Mouse (Mus musculus) limb, embryonic 15.5 days (tissue): ENCODE data around the gene Sh3pxd2b. TPM values are rescaled to one million over a fixed set of nuclear protein-coding genes. Genes with fewer than 3 reads are reported as not detected.

Experiments
- ATAC-seq: fragments of 200-750 bp; cut with Nextera tagmentation; 2 replicates; pipeline ENCODE4 v1.8.0; 2017; ENCODE audit warnings: low read depth, moderate TSS enrichment; ENCODE audit not compliant: insufficient number of reproducible peaks, low FRiP score, low TSS enrichment
- H3K27ac ChIP-seq: fragments of 300-500 bp; sonication (generic); 2 replicates; pipeline ENCODE4 v1.5.1; 2015; ENCODE audit warnings: moderate library complexity, mild to moderate bottlenecking, inconsistent platforms
- H3K27me3 ChIP-seq: fragments of 300-500 bp; sonication (generic); 2 replicates; pipeline ENCODE4 v1.6.1; 2015; ENCODE audit warnings: inconsistent platforms
- H3K36me3 ChIP-seq: fragments of 300-500 bp; sonication (generic); 2 replicates; pipeline ENCODE4 v1.6.1; 2015; ENCODE audit warnings: inconsistent platforms
- H3K4me1 ChIP-seq: fragments of 300-500 bp; sonication (generic); 2 replicates; pipeline ENCODE4 v1.6.1; 2015; ENCODE audit warnings: inconsistent platforms
- H3K4me2 ChIP-seq: fragments of 300-500 bp; sonication (generic); 2 replicates; pipeline ENCODE4 v1.6.1; 2015; ENCODE audit warnings: mild to moderate bottlenecking, inconsistent platforms
- H3K4me3 ChIP-seq: fragments of 300-500 bp; sonication (generic); 2 replicates; pipeline ENCODE4 v1.5.1; 2015; ENCODE audit warnings: mild to moderate bottlenecking, inconsistent platforms
- H3K9ac ChIP-seq: fragments of 300-500 bp; sonication (generic); 2 replicates; pipeline ENCODE4 v1.6.1; 2015; ENCODE audit warnings: inconsistent platforms
- H3K9me3 ChIP-seq: fragments of 300-500 bp; sonication (generic); 2 replicates; pipeline ENCODE4 v1.6.1; 2016; ENCODE audit warnings: inconsistent platforms
- WGBS: fragments of 180-500 bp; shearing (Covaris S2); methylation state at CpG from one replicate; pipeline ENCODE4 v1.1.7; 2015; 5-methylcytosine and 5-hydroxymethylcytosine counted together
- polyA plus RNA-seq: library from polyadenylated mRNA; unstranded; fragments of >200 nt; fragmentation: Nextera tagmentation; extraction: Ambion mirVana; gene quantifications from 2 replicates; pipeline ENCODE4 v1.2.1, GENCODE M21; 2015

The Sh3pxd2b gene
- polyA plus RNA-seq, 1 experiment from 2014 or later = 28.6 TPM

DNA sequence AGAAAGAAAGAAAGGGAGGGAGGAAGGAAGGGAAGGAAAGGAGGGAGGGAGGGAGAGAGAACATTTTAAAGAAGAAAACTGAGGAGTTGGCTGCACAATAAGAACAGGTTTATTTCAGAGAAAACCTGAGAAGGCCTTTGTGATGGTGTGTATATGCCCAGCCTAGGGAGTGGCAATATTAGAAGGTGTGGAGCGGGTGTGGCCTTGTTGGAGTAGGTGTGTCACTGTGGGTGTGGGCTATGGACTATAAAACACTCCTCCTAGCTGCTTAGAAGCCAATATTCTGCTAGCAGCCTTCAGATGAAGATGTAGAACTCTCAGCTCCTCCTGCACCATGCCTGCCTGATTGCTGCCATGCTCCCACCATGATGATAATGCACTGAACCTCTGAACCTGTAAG lies 4.3 kb upstream of the Sh3pxd2b start:
- peaks cover 19% of the 10 kb centered on the region for H3K4me1 ChIP-seq
- H3K4me2 ChIP-seq = no peak overlapping the region
- no peaks in the 10 kb centered on the region for H3K27me3 ChIP-seq
- no peaks in the 10 kb centered on the region for H3K9me3 ChIP-seq
- 90% methylated on average over 1 of the region's 1 CpGs for WGBS
- no peak overlapping the region for H3K4me3 ChIP-seq
- no peak overlapping the region for H3K27ac ChIP-seq
- H3K36me3 ChIP-seq = no peaks in the 10 kb centered on the region
- H3K9ac ChIP-seq = no peak overlapping the region
- no peak for ATAC-seq

DNA sequence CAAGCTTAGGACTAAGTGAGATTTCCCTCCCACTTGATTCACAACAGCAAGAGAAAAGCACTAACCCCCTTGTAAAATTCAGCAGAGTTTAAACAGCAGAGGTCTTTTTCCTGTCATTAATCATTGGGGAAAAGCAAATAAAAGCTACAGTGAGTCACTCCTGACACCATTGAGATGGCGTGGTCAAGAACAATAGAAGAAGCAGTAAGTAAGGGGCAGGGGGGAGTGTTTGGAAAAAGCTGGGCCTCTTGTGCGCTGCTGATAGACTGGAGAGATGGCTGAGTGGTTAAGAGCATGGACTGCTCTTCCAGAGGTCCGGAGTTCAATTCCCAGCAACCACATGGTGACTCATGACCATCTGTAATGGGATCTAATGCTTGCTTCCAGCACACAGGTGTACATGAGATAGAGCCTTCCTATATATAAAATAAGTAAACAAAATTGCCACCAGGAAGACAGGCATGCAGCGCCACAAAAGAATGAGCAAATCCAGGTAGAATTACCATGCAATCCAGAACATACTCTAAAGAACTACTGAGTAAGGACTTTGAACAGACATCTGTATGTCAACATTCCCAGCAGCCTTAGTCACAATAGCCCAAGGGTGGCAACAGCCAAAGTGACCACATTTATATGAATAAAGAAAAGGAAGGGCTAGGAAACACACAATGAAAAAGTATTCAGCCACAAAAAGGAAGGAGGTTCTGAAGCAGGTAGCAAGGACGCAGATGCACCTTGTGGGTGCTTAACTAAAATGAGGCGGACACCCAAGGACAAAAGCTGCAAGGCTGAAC lies 1.9 kb upstream of the Sh3pxd2b start:
- no peak overlapping the region for H3K9ac ChIP-seq
- H3K4me3 ChIP-seq = no peak overlapping the region
- peaks cover 32% of the 10 kb centered on the region for H3K4me1 ChIP-seq
- H3K27ac ChIP-seq = no peak overlapping the region
- no peaks in the 10 kb centered on the region for H3K9me3 ChIP-seq
- H3K27me3 ChIP-seq = no peaks in the 10 kb centered on the region
- no peak for ATAC-seq
- no peak overlapping the region for H3K4me2 ChIP-seq
- peaks cover 4% of the 10 kb centered on the region for H3K36me3 ChIP-seq
- 75% methylated on average over 6 of the region's 6 CpGs for WGBS

- H3K27me3 ChIP-seq = no peaks in the 10 kb centered on the region
- ATAC-seq = peak; percentile 46; the same call in 1 of the 2 replicates
- peak overlapping the region; percentile 88 for H3K9ac ChIP-seq
- H3K4me1 ChIP-seq = peaks cover 31% of the 10 kb centered on the region
- WGBS = 6% methylated on average over 10 of the region's 10 CpGs
- H3K36me3 ChIP-seq = peaks cover 18% of the 10 kb centered on the region
- no peaks in the 10 kb centered on the region for H3K9me3 ChIP-seq
- H3K4me2 ChIP-seq = peak overlapping the region; percentile 82
- H3K27ac ChIP-seq = peak overlapping the region; percentile 91
- H3K4me3 ChIP-seq = peak overlapping the region; percentile 85
Observed at GRCm38 (mm10) chr11:32347264-32347606, 385 bp upstream of the Sh3pxd2b start.

- Histone ChIP-seq H3K4me1 (peaks cover 39% of the 10 kb centered on the region), H3K36me3 (peaks cover 31% of the 10 kb centered on the region), H3K4me2 (peak overlapping the region; percentile 82), H3K9ac (peak overlapping the region; percentile 88), H3K9me3 (no peaks in the 10 kb centered on the region), H3K27ac (peak overlapping the region; percentile 91), H3K4me3 (peak overlapping the region; percentile 85), H3K27me3 (no peaks in the 10 kb centered on the region)
- no peak for ATAC-seq
- 14% methylated on average over 9 of the region's 9 CpGs for WGBS
Observed at GRCm38 (mm10) chr11:32348433-32349283, 1.0 kb downstream of the Sh3pxd2b start.

- no peaks in the 10 kb centered on the region for H3K27me3 ChIP-seq
- no peak for ATAC-seq
- no peak overlapping the region for H3K9ac ChIP-seq
- peaks cover 46% of the 10 kb centered on the region for H3K4me1 ChIP-seq
- peak overlapping the region; percentile 82 for H3K4me2 ChIP-seq
- peak overlapping the region; percentile 85 for H3K4me3 ChIP-seq
- WGBS = 40% methylated on average over 13 of the region's 13 CpGs
- peak overlapping the region; percentile 91 for H3K27ac ChIP-seq
- peaks cover 37% of the 10 kb centered on the region for H3K36me3 ChIP-seq
- no peaks in the 10 kb centered on the region for H3K9me3 ChIP-seq
Observed at GRCm38 (mm10) chr11:32349284-32349953, 1.8 kb downstream of the Sh3pxd2b start.

DNA sequence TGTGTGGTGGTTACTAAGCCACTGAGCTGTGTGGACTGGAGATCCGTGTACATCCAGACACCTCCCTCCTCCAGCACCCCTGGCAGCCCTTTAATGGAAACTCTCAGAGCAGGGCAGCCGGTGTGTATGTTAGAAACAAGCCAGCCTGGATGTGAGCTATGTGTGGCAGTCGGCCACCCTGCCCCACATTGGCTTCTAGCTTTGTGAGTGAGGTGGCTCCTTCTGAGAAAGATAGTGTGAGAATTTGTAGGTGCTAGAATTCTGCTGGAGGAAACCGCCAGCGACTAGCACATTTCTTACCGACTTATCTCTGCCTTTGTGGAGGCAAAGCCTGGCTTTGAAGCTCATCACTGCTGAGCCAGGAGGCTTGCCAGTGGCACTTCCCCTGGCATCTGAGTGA lies 5.3 kb downstream of the Sh3pxd2b start:
- Histone ChIP-seq H3K4me2 (no peak overlapping the region), H3K27me3 (no peaks in the 10 kb centered on the region), H3K4me1 (peaks cover 72% of the 10 kb centered on the region), H3K9ac (no peak overlapping the region), H3K36me3 (peaks cover 42% of the 10 kb centered on the region), H3K4me3 (no peak overlapping the region), H3K9me3 (no peaks in the 10 kb centered on the region), H3K27ac (0 out of 2 replicates have a peak overlapping the region, but pooled peaks have one; percentile 33)
- no peak for ATAC-seq
- WGBS = 68% methylated on average over 6 of the region's 6 CpGs

DNA sequence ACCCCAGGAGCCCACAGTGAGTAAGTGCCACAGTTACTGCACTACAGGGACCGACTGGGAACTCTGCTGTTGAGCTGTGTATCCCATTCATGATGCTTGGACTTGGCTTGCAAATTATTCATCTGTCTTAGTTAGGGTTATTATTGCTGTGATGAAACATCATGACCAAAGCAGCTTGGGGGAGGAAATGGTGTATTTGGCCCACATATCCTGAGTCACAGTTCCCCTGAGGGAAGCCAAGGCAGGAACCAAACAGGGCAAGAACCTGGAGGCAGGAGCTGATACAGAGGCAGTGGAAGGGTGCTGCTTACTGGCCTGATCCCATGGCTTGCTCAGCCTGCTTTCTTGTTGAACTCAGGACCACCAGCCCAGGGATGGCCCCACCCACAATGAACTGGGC lies 7.8 kb downstream of the Sh3pxd2b start:
- WGBS = 63% methylated on average over 1 of the region's 1 CpGs
- H3K27me3 ChIP-seq = no peaks in the 10 kb centered on the region
- H3K9me3 ChIP-seq = no peaks in the 10 kb centered on the region
- peaks cover 63% of the 10 kb centered on the region for H3K4me1 ChIP-seq
- H3K4me3 ChIP-seq = no peak overlapping the region
- no peak overlapping the region for H3K9ac ChIP-seq
- no peak for ATAC-seq
- 0 out of 2 replicates have a peak overlapping the region, but pooled peaks have one; percentile 29 for H3K27ac ChIP-seq
- peaks cover 42% of the 10 kb centered on the region for H3K36me3 ChIP-seq
- H3K4me2 ChIP-seq = no peak overlapping the region

DNA sequence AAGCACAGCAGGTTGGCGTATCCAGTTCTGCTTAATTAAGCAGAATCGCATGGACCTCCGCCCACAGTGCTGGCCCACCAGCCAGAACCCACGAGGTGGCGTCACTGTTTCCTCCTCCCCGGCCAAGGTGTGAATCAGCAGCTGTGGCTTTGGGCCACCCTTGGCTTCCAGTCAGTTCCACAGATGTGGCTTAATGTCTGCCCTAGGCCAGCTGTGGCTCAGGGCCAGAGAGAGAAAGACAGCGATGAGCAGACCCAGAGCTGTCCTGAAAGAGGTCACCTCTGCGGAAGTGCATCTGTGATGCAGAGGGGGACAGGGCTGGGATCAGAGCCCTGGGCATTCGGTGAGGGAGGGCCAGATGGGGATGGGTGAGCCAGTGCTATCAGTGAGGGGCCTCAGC lies 10.1 kb downstream of the Sh3pxd2b start:
- no peaks in the 10 kb centered on the region for H3K27me3 ChIP-seq
- ATAC-seq = peak; percentile 66
- 43% methylated on average over 9 of the region's 9 CpGs for WGBS
- peaks cover 60% of the 10 kb centered on the region for H3K4me1 ChIP-seq
- no peaks in the 10 kb centered on the region for H3K9me3 ChIP-seq
- peak overlapping the region; percentile 78 for H3K27ac ChIP-seq
- no peak overlapping the region for H3K4me2 ChIP-seq
- no peak overlapping the region for H3K9ac ChIP-seq
- no peak overlapping the region for H3K4me3 ChIP-seq
- peaks cover 22% of the 10 kb centered on the region for H3K36me3 ChIP-seq

- Histone ChIP-seq H3K27ac (peak overlapping the region; percentile 38; the same call in 1 of the 2 replicates), H3K36me3 (peaks cover 15% of the 10 kb centered on the region), H3K4me2 (no peak overlapping the region), H3K4me1 (peaks cover 62% of the 10 kb centered on the region), H3K9ac (no peak overlapping the region), H3K4me3 (no peak overlapping the region), H3K9me3 (no peaks in the 10 kb centered on the region), H3K27me3 (no peaks in the 10 kb centered on the region)
- whole genome bisulfite sequencing = 79% methylated on average over 6 of the region's 6 CpGs
- no peak for ATAC-seq
Observed at GRCm38 (mm10) chr11:32358399-32358798, 10.8 kb downstream of the Sh3pxd2b start.

DNA sequence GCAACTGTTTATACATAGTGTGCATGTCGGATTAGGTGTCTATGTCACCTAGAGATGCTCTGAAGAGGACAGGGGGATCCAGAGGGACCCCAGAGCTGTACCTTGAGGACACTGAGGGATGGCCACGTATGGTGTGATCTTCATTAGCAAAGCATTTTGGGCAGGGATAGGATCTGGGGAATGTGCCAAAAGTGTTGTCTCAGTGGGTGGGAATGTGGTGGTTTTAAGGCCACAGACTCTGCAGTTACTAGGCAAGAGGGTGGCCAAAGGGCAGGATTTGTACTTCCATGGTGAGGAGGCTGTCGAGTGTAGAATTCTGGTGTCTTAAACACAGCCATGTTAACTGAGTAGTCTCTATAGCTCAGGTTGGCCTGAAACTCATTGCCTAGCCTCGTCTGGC lies 11.9 kb downstream of the Sh3pxd2b start:
- Histone ChIP-seq H3K4me3 (no peak overlapping the region), H3K4me2 (no peak overlapping the region), H3K27ac (no peak overlapping the region), H3K9me3 (no peaks in the 10 kb centered on the region), H3K36me3 (peaks cover 8% of the 10 kb centered on the region; the same call in 1 of the 2 replicates), H3K9ac (no peak overlapping the region), H3K4me1 (peaks cover 65% of the 10 kb centered on the region), H3K27me3 (no peaks in the 10 kb centered on the region)
- WGBS = 76% methylated on average over 4 of the region's 4 CpGs
- no peak for ATAC-seq

GRCm38 (mm10) chr11:32361774-32362173 lies 14.2 kb downstream of the Sh3pxd2b start:
- Histone ChIP-seq H3K4me3 (no peak overlapping the region), H3K27me3 (no peaks in the 10 kb centered on the region), H3K4me1 (peaks cover 67% of the 10 kb centered on the region), H3K36me3 (peaks cover 5% of the 10 kb centered on the region; the same call in 1 of the 2 replicates), H3K9ac (no peak overlapping the region), H3K4me2 (no peak overlapping the region), H3K27ac (no peak overlapping the region), H3K9me3 (no peaks in the 10 kb centered on the region)
- ATAC-seq = no peak
- 79% methylated on average over 9 of the region's 9 CpGs for WGBS
